Mouse (Mus musculus) E14TG2a.4 (cell line): ENCODE data around the gene Mettl17.

ENCODE experiments used
- CTCF ChIP-seq: conservative IDR thresholded peaks from 2 replicates; pipeline ENCODE4 v1.5.1; 2014; ENCODE audit warnings: low read length
- POU5F1 ChIP-seq: IDR thresholded peaks from 2 replicates; pipeline ENCODE4 v1.6.1; 2014; ENCODE audit warnings: low read length, borderline replicate concordance

DNA sequence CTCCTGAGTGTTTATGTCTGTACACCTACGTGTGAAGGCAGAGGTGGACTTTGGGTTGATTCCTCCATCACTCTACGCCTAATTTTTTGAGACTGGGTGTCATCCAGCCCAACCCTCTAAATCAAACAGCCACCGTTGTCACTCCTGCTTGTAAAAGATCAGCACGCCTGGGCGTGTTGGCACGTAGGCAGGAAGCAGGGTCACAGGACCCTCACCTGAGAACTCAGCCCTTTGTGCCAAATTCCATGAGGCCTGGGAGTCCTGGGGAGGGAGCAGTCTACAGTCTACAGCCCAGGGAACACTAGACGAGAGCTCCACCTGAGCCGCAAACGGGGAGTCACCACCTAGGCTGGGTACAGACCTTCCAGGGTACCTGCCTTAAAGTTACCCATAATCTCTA is 19.1 kb downstream of the Mettl17 start:
- TF ChIP-seq POU5F1 (no peak), CTCF (no peak)
